Mouse (Mus musculus) G1E (cell line): Measurements from ENCODE around the gene Celf2.

Experiments used
- CTCF ChIP-seq: IDR thresholded peaks from 2 replicates; pipeline ENCODE4 v1.5.1; 2012; ENCODE audit warnings: low read depth, low read length, inconsistent platforms, mixed read lengths
- GATA2 ChIP-seq: IDR thresholded peaks from 2 replicates; pipeline ENCODE4 v1.6.1; 2012; ENCODE audit warnings: low read depth, low read length, inconsistent platforms, borderline replicate concordance
- POLR2AphosphoS5 ChIP-seq: IDR thresholded peaks from 2 replicates; pipeline ENCODE4 v1.6.1; 2012; ENCODE audit warnings: low read depth, low read length, inconsistent platforms; ENCODE audit not compliant: insufficient replicate concordance
- TAL1 ChIP-seq: conservative IDR thresholded peaks from 2 replicates; pipeline ENCODE4 v1.6.1; 2012; ENCODE audit warnings: low read depth, low read length, inconsistent platforms, mixed read lengths

GRCm38 (mm10) chr2:7055958-7056357, 453.4 kb downstream of the Celf2 start:
- TF ChIP-seq GATA2: no peak
- no peak for TF ChIP-seq CTCF
- no peak for TF ChIP-seq TAL1
- no peak for TF ChIP-seq POLR2AphosphoS5
